Mouse (Mus musculus): Measurements from ENCODE around the gene Senp1.

GRCm38 (mm10) chr15:98033233-98033748 lies 60.3 kb downstream of the Senp1 start:
- TF ChIP-seq CTCF (IDR thresholded peaks at IDR 0.05; ENCODE audit: insufficient read depth, low read depth, low read length) (no peak), POLR2A (IDR thresholded peaks at IDR 0.05; ENCODE audit: insufficient read depth, low read depth, low read length) (no peak)
